Mouse (Mus musculus) heart, adult 2 months (tissue): ENCODE measurements around the gene Armc10. TPM values are rescaled to one million over a fixed set of nuclear protein-coding genes. Genes with fewer than 3 reads are reported as not detected.
"Not testable (repeated sequence)": the region's sequence is repeated elsewhere in the genome, so short reads cannot be mapped to it uniquely, and the experiment has no call there.

Source experiments
- DNase-seq, 2 experiments: peaks; one replicate each; pipeline ENCODE4 v3.0.0; 2021
- H3K27ac ChIP-seq: fragments of 200-600 bp; 2 replicates; pipeline ENCODE4 v1.8.1; 2022
- H3K27me3 ChIP-seq: fragments of 200-500 bp; 2 replicates; pipeline ENCODE4 v1.6.1; 2012; ENCODE audit warnings: mild to moderate bottlenecking, low read length, inconsistent platforms, mixed read lengths; ENCODE audit not compliant: control insufficient read depth, insufficient read depth
- H3K36me3 ChIP-seq: fragments of 200-500 bp; 2 replicates; pipeline ENCODE4 v1.6.1; 2012; ENCODE audit warnings: low read length, inconsistent platforms; ENCODE audit not compliant: control insufficient read depth, insufficient read depth
- H3K4me1 ChIP-seq: fragments of 200-500 bp; 2 replicates; pipeline ENCODE4 v1.6.1; 2011; ENCODE audit warnings: low read length; ENCODE audit not compliant: control insufficient read depth, insufficient read depth
- H3K4me3 ChIP-seq: fragments of 200-600 bp; 2 replicates; pipeline ENCODE4 v1.8.1; 2022
- H3K79me2 ChIP-seq: fragments of 200-500 bp; replicated peaks from 2 replicates; pipeline ENCODE4 v1.6.1; 2012; ENCODE audit warnings: mild to moderate bottlenecking, inconsistent platforms, low read length, moderate library complexity, mixed read lengths; ENCODE audit not compliant: control insufficient read depth, insufficient read depth
- H3K9ac ChIP-seq: fragments of 200-500 bp; 2 replicates; pipeline ENCODE4 v1.6.1; 2012; ENCODE audit warnings: low read depth, mild to moderate bottlenecking, control low read depth, inconsistent platforms, low read length, mixed read lengths
- CTCF ChIP-seq: fragments of 200-600 bp; IDR thresholded peaks from 2 replicates; pipeline ENCODE4 v1.8.1; 2022; ENCODE audit warnings: antibody characterized with exemption, mild to moderate bottlenecking, moderate library complexity
- EP300 ChIP-seq: fragments of 200-500 bp; IDR thresholded peaks from 2 replicates; pipeline ENCODE4 v1.6.1; 2011; ENCODE audit warnings: low read depth, low read length, control low read depth; ENCODE audit not compliant: insufficient read depth
- POLR2A ChIP-seq: fragments of 200-500 bp; IDR thresholded peaks from 2 replicates; pipeline ENCODE4 v1.6.1; 2011; ENCODE audit warnings: mild to moderate bottlenecking, low read depth, low read length, control low read depth; ENCODE audit not compliant: insufficient read depth
- WGBS: fragments of 180-500 bp; shearing (Covaris S2); methylation state at CpG from one replicate; pipeline ENCODE4 v1.1.7; 2018; 5-methylcytosine and 5-hydroxymethylcytosine counted together
- intact Hi-C: fragments of 180-260 bp; cut with DNase I; formaldehyde crosslinking; loops from one replicate; pipeline ENCODE4 v1.15.1; 2025
- polyA plus RNA-seq: library from polyadenylated mRNA; depleted of rRNA; stranded (reverse); fragments of >200 nt; gene quantifications from 2 replicates; pipeline ENCODE4 v1.2.3, GENCODE M21; 2012
- total RNA-seq, 2 experiments: library from RNA; stranded (reverse); gene quantifications; 2 replicates each; pipeline ENCODE4 v1.2.3; 2021

Gene Armc10
- total and polyA plus RNA-seq, 3 experiments: 8.0 to 10.8 (median 9.4) TPM

DNA sequence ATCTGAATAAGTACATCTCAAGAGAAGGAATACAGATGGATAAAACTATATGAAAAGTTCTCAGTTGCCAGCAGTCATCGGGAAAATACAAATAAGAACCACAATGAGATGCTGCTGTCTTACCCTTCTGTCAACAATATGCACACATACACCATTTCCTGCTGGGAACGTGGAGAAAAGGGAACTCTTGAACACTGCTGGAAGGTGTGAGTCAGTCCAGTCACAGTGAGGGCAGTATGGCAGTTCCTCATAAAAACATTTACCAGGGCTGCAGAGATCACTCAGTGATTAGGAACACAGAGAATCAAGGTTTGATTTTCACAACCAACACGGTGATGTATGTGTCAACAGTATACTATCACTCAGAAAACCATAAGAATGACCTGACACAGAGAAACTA is 34.6 kb upstream of the Armc10 start:
- Histone ChIP-seq H3K79me2 (no peaks in the 10 kb centered on the region), H3K27ac (no peak overlapping the region), H3K4me1 (no peaks in the 10 kb centered on the region), H3K9ac (no peak overlapping the region), H3K4me3 (no peak overlapping the region), H3K36me3 (no peaks in the 10 kb centered on the region), H3K27me3 (no peaks in the 10 kb centered on the region)
- intact Hi-C loops: no loop called here
- DNase-seq: no peak
- TF ChIP-seq EP300: no peak
- TF ChIP-seq CTCF: no peak
- TF ChIP-seq POLR2A: no peak
- 34% methylated on average over 3 of the region's 3 CpGs for WGBS

DNA sequence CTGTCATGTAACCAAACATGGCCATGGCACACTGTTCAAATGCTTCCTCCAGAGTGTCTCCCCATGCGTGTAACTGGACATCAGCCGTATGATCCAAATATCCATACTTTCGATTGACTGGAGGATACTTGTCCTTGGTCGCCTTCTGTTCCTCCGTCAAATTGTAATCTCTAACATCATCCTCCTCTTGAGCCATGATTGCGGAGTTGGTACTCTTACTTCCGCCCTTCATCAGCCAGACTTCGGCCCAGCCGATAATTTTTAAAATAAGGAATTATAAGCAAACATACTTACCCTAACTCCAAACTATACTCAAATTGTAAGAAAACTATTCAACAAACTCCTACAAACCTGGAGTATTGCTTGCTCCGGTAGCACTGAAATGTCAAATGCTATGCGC is 31.3 kb upstream of the Armc10 start:
- 95% methylated on average over 11 of the region's 11 CpGs for WGBS
- intact Hi-C loops, H3K9ac ChIP-seq, H3K4me1 ChIP-seq, H3K27ac ChIP-seq, DNase-seq, H3K79me2 ChIP-seq, H3K27me3 ChIP-seq, H3K4me3 ChIP-seq, H3K36me3 ChIP-seq: not testable (repeated sequence)

DNA sequence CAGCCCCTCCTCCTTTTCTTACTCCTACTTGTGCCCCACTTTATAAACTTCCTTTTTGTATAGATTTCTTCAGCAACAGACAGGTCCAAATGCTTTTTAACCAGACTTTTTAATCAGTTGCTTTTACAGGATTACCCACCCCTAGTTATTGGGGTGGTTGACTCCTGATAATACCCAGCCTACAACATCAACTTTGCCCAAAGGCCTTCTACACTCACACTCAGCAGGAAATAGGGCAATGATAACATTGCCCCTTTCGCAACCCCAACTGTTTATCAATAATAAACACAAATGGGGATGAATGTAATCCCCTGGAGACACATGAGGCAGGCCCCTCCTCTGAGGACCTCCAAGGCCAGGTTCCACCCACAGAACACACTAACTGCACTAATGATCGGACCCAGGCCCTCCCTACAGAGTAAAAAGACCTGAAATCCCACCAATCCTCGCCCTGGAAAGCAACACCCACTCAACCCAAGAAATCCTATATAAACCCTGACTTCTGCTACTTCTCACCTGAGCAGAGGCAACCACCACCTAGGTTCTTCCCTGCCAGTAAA is 29.1 kb upstream of the Armc10 start:
- Histone ChIP-seq H3K27me3 (no peaks in the 10 kb centered on the region), H3K9ac (no peak overlapping the region)
- WGBS: 59% methylated on average over 3 of the region's 3 CpGs

GRCm38 (mm10) chr5:21625916-21626315 is 19.7 kb upstream of the Armc10 start:
- no peaks in the 10 kb centered on the region for H3K36me3 ChIP-seq
- H3K79me2 ChIP-seq: no peaks in the 10 kb centered on the region
- no peak overlapping the region for H3K9ac ChIP-seq
- H3K27me3 ChIP-seq: no peaks in the 10 kb centered on the region
- no peaks in the 10 kb centered on the region for H3K4me1 ChIP-seq
- no peak overlapping the region for H3K27ac ChIP-seq
- DNase-seq: no peak
- intact Hi-C loops: no loop called here
- no peak for TF ChIP-seq CTCF
- H3K4me3 ChIP-seq: no peak overlapping the region

More for the DNA sequence above, 29.1 kb upstream of the Armc10 start:
- no peak for DNase-seq
- intact Hi-C loops: no loop called here
- H3K27ac ChIP-seq: no peak overlapping the region
- no peak overlapping the region for H3K4me3 ChIP-seq
- no peaks in the 10 kb centered on the region for H3K79me2 ChIP-seq
- TF ChIP-seq POLR2A: no peak
- TF ChIP-seq CTCF: no peak
- no peak for TF ChIP-seq EP300
- H3K36me3 ChIP-seq: no peaks in the 10 kb centered on the region
- no peaks in the 10 kb centered on the region for H3K4me1 ChIP-seq

- WGBS: 0% methylated on average over 1 of the region's 1 CpGs
- intact Hi-C loops: loop anchor here (1.0 to 10.0 kb wide), 3 partner anchors 206 to 756 kb away; partner anchors contain the start of genes Phtf2 and Tmem60
- Histone ChIP-seq H3K9ac (no peak overlapping the region), H3K79me2 (no peaks in the 10 kb centered on the region), H3K4me3 (no peak overlapping the region), H3K27me3 (no peaks in the 10 kb centered on the region; the same call in 1 of the 2 replicates), H3K4me1 (no peaks in the 10 kb centered on the region), H3K36me3 (no peaks in the 10 kb centered on the region), H3K27ac (no peak overlapping the region)
- TF ChIP-seq CTCF: peak; percentile 86
- TF ChIP-seq EP300: no peak
- no peak for TF ChIP-seq POLR2A
- peak in 1 of 2 experiments; percentile 33 for DNase-seq
Observed at GRCm38 (mm10) chr5:21640961-21641360, 4.7 kb upstream of the Armc10 start.

GRCm38 (mm10) chr5:21643606-21644005 is 2.0 kb upstream of the Armc10 start:
- 43% methylated on average over 1 of the region's 1 CpGs for WGBS
- no peak for TF ChIP-seq POLR2A
- TF ChIP-seq EP300: no peak
- no peak for TF ChIP-seq CTCF
- H3K79me2 ChIP-seq: no peaks in the 10 kb centered on the region
- no peak overlapping the region for H3K9ac ChIP-seq
- H3K4me1 ChIP-seq: peaks cover 2% of the 10 kb centered on the region
- intact Hi-C loops: loop anchor here (10.0 kb wide), 1 partner anchor 759 kb away; the partner anchor contains the start of genes Phtf2 and Tmem60
- H3K36me3 ChIP-seq: no peaks in the 10 kb centered on the region
- no peak overlapping the region for H3K4me3 ChIP-seq
- no peak overlapping the region for H3K27ac ChIP-seq
- H3K27me3 ChIP-seq: no peaks in the 10 kb centered on the region
- DNase-seq: no peak
